Mouse (Mus musculus) testis, adult 2 months (tissue): ENCODE results near the gene Ntn3.

ENCODE experiments used
- CTCF ChIP-seq: fragments of 200-500 bp; IDR thresholded peaks from 2 replicates; pipeline ENCODE4 v1.5.1; 2012; ENCODE audit warnings: low read depth, mild to moderate bottlenecking, inconsistent platforms, low read length, moderate library complexity; ENCODE audit not compliant: control insufficient read depth, insufficient read depth, insufficient replicate concordance
- POLR2A ChIP-seq: fragments of 200-500 bp; IDR thresholded peaks from 2 replicates; pipeline ENCODE4 v1.6.1; 2012; ENCODE audit warnings: low read depth, mild to moderate bottlenecking, inconsistent platforms, low read length, moderate library complexity; ENCODE audit not compliant: control insufficient read depth

- no peak for TF ChIP-seq CTCF
- no peak for TF ChIP-seq POLR2A
These were observed 1.3 kb upstream of the Ntn3 start for GRCm38 (mm10) chr17:24210591-24210990.
